Mouse (Mus musculus) thymus, adult 2 months (tissue): ENCODE results near the gene Hirip3. TPM values are rescaled to one million over a fixed set of nuclear protein-coding genes. Genes with fewer than 3 reads are reported as not detected.

Experiments used
- DNase-seq: peaks from one replicate; pipeline ENCODE4 v3.0.0; 2021
- H3K27ac ChIP-seq: fragments of 200-500 bp; 2 replicates; pipeline ENCODE4 v1.5.1; 2012; ENCODE audit warnings: low read length, control low read depth; ENCODE audit not compliant: control insufficient read depth, insufficient read depth
- H3K27me3 ChIP-seq: fragments of 200-500 bp; 2 replicates; pipeline ENCODE4 v1.6.1; 2012; ENCODE audit warnings: mild to moderate bottlenecking, low read length, moderate library complexity, mixed read lengths; ENCODE audit not compliant: control insufficient read depth, insufficient read depth
- H3K36me3 ChIP-seq: fragments of 200-500 bp; 2 replicates; pipeline ENCODE4 v1.6.1; 2012; ENCODE audit warnings: mild to moderate bottlenecking, low read length, moderate library complexity; ENCODE audit not compliant: control insufficient read depth, insufficient read depth
- H3K4me1 ChIP-seq: fragments of 200-500 bp; replicated peaks from 2 replicates; pipeline ENCODE4 v1.6.1; 2012; ENCODE audit warnings: low read length; ENCODE audit not compliant: control insufficient read depth, insufficient read depth
- H3K4me3 ChIP-seq: fragments of 200-500 bp; 2 replicates; pipeline ENCODE4 v1.5.1; 2012; ENCODE audit warnings: mild to moderate bottlenecking, low read length, control low read depth, moderate library complexity; ENCODE audit not compliant: control insufficient read depth, insufficient read depth
- CTCF ChIP-seq: fragments of 200-500 bp; IDR thresholded peaks from 2 replicates; pipeline ENCODE4 v1.5.1; 2012; ENCODE audit warnings: mild to moderate bottlenecking, control low read depth, low read length, moderate library complexity, borderline replicate concordance; ENCODE audit not compliant: control insufficient read depth, poor library complexity, insufficient read depth; ENCODE audit errors: extremely low read depth
- POLR2A ChIP-seq: fragments of 200-500 bp; IDR thresholded peaks from 2 replicates; pipeline ENCODE4 v1.6.1; 2012; ENCODE audit warnings: mild to moderate bottlenecking, low read length, control low read depth, moderate library complexity; ENCODE audit not compliant: control insufficient read depth, poor library complexity, insufficient read depth; ENCODE audit errors: extremely low read depth
- WGBS: fragments of 180-500 bp; shearing (Covaris S2); methylation state at CpG from one replicate; pipeline ENCODE4 v1.1.7; 2018; 5-methylcytosine and 5-hydroxymethylcytosine counted together
- polyA plus RNA-seq: library from polyadenylated mRNA; depleted of rRNA; stranded (reverse); fragments of >200 nt; gene quantifications from 2 replicates; pipeline ENCODE4 v1.2.3, GENCODE M21; 2012

Gene Hirip3
- polyA plus RNA-seq, 1 experiment, result 18.7 TPM

GRCm38 (mm10) chr7:126850161-126850560 is 11.6 kb upstream of the Hirip3 start:
- no peak for DNase-seq
- no peak overlapping the region for H3K4me3 ChIP-seq
- H3K27ac ChIP-seq, result no peak overlapping the region
- peaks cover 23% of the 10 kb centered on the region for H3K36me3 ChIP-seq
- 87% methylated on average over 6 of the region's 6 CpGs for WGBS
- peaks cover 6% of the 10 kb centered on the region for H3K4me1 ChIP-seq
- TF ChIP-seq CTCF (no peak), POLR2A (no peak)
- peaks cover 21% of the 10 kb centered on the region; the same call in 1 of the 2 replicates for H3K27me3 ChIP-seq

- TF ChIP-seq POLR2A (no peak), CTCF (no peak)
- Histone ChIP-seq H3K4me1 (peaks cover 6% of the 10 kb centered on the region), H3K27me3 (peaks cover 21% of the 10 kb centered on the region; the same call in 1 of the 2 replicates), H3K27ac (no peak overlapping the region), H3K4me3 (no peak overlapping the region), H3K36me3 (peaks cover 33% of the 10 kb centered on the region)
- WGBS, result 86% methylated on average over 12 of the region's 12 CpGs
- DNase-seq, result no peak
These were observed 10.6 kb upstream of the Hirip3 start for GRCm38 (mm10) chr7:126851192-126851591.

- H3K27ac ChIP-seq, result no peak overlapping the region
- no peak for TF ChIP-seq POLR2A
- TF ChIP-seq CTCF, result no peak
- peaks cover 9% of the 10 kb centered on the region for H3K4me1 ChIP-seq
- H3K27me3 ChIP-seq, result peaks cover 6% of the 10 kb centered on the region; the same call in 1 of the 2 replicates
- H3K4me3 ChIP-seq, result no peak overlapping the region
- no peak for DNase-seq
- peaks cover 37% of the 10 kb centered on the region for H3K36me3 ChIP-seq
- WGBS, result 95% methylated on average over 5 of the region's 5 CpGs
These were observed 8.3 kb upstream of the Hirip3 start for GRCm38 (mm10) chr7:126853454-126853853.

DNA sequence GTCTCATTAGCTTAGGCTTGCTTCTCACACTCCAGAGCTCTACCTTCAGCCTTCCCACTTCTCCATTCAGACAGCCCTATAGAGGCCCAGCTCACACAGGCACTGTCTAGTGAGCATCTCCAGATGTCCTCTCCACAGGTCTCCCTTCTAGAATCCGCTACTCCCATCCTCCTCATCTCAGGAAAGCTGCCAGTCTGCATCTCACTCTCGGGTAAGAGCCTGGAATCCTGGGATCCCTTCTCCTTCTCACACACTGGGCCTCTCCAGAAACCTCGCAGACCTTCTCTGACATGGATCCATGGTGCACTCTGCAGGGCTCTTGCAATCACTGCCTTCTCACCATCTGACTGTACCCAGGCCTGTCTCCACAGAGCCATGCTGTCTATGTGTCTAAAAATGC is 6.1 kb upstream of the Hirip3 start:
- Histone ChIP-seq H3K4me1 (peaks cover 9% of the 10 kb centered on the region), H3K36me3 (peaks cover 37% of the 10 kb centered on the region), H3K4me3 (no peak overlapping the region), H3K27me3 (no peaks in the 10 kb centered on the region), H3K27ac (no peak overlapping the region)
- TF ChIP-seq POLR2A, result no peak
- TF ChIP-seq CTCF, result no peak
- WGBS, result 95% methylated on average over 3 of the region's 3 CpGs
- no peak for DNase-seq

- Histone ChIP-seq H3K4me3 (no peak overlapping the region), H3K4me1 (peaks cover 16% of the 10 kb centered on the region), H3K27ac (no peak overlapping the region), H3K27me3 (no peaks in the 10 kb centered on the region), H3K36me3 (peaks cover 34% of the 10 kb centered on the region)
- DNase-seq, result peak; percentile 69
- 74% methylated on average over 9 of the region's 9 CpGs for WGBS
- TF ChIP-seq CTCF (no peak), POLR2A (no peak)
These were observed 4.9 kb upstream of the Hirip3 start for GRCm38 (mm10) chr7:126856741-126857420.

GRCm38 (mm10) chr7:126860987-126861386 is 785 bp upstream of the Hirip3 start:
- H3K27me3 ChIP-seq, result no peaks in the 10 kb centered on the region
- TF ChIP-seq CTCF (no peak), POLR2A (no peak)
- H3K4me1 ChIP-seq, result peaks cover 35% of the 10 kb centered on the region
- DNase-seq, result no peak
- peak overlapping the region; percentile 80 for H3K4me3 ChIP-seq
- 46% methylated on average over 5 of the region's 5 CpGs for WGBS
- no peak overlapping the region for H3K27ac ChIP-seq
- peaks cover 5% of the 10 kb centered on the region; the same call in 1 of the 2 replicates for H3K36me3 ChIP-seq

DNA sequence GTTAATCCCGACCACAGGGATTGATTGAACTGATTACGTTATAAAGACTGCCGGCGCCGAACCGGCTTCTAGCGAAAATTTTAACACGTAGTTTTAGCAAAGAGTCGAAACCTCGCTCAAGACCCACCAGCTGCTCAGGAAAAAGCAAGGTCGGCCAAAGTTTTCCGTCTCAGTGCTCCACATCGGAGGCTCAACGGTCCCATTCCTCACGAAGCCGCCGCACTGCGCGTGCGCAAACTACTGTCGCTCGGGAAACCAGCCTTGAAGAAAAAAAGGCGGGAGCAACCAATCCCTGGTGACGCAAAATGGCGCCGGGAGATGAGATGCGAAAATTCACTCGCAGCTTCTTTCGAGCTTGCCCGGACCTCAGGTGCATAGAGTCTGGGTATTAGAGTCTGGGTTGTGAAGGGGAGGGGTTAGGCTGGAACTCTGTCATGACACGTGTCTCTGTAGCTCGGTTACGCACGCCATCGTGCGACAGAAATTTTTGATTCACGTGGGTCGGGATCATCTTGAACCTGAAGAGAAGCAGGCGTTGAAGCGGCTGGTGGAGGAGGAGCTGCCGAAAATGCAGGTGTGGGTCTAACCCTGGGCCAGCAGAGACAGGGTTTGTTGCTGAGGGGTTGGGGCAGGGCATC is 494 bp downstream of the Hirip3 start, which contains the start of gene Ino80e:
Gene Ino80e, minus strand, starts transcription at position 231 of the 638 bp plus-strand sequence.
- peak within 1 kb of the TSS; percentile 80 for H3K4me3 ChIP-seq
- WGBS, result under 1% methylated on average over 41 of the region's 41 CpGs
- H3K36me3 ChIP-seq, result 0 out of 2 replicates have a peak, but pooled peaks cover 5% of the 10 kb centered on the region
- peak; percentile 88 for DNase-seq
- H3K27ac ChIP-seq, result peak within 1 kb of the TSS; percentile 65
- no peaks in the 10 kb centered on the region for H3K27me3 ChIP-seq
- peaks cover 29% of the 10 kb centered on the region for H3K4me1 ChIP-seq
- TF ChIP-seq POLR2A, result peak; percentile 33; the same call in 1 of the 2 replicates
- 0 out of 2 replicates have a peak, but pooled peaks have one; percentile 35 for TF ChIP-seq CTCF
